Mouse (Mus musculus): Measurements from ENCODE around the gene Sik2.

The Sik2 gene

GRCm38 (mm10) chr9:50867015-50867414 lies 141.9 kb downstream of the Sik2 start:
- no peak for DNase-seq (ENCODE audit: low read depth, low spot score)

GRCm38 (mm10) chr9:50865803-50866202 lies 143.1 kb downstream of the Sik2 start:
- no peak for DNase-seq (ENCODE audit: low read depth, low spot score)

GRCm38 (mm10) chr9:50864877-50865276 lies 144.0 kb downstream of the Sik2 start:
- no peak for DNase-seq (ENCODE audit: low read depth, low spot score)

GRCm38 (mm10) chr9:50863824-50864223 lies 145.0 kb downstream of the Sik2 start:
- DNase-seq (ENCODE audit: low read depth, low spot score), result no peak

GRCm38 (mm10) chr9:50861119-50861839 lies 147.6 kb downstream of the Sik2 start:
- peak; percentile 36 for DNase-seq (ENCODE audit: low read depth, low spot score)

GRCm38 (mm10) chr9:50858681-50859080 lies 150.2 kb downstream of the Sik2 start:
- DNase-seq (ENCODE audit: low read depth, low spot score), result no peak

- no peak for DNase-seq (ENCODE audit: low read depth, low spot score)
Measured at GRCm38 (mm10) chr9:50857082-50857641, 151.7 kb downstream of the Sik2 start.

- DNase-seq (ENCODE audit: low read depth, low spot score), result peak; percentile 40
Measured at GRCm38 (mm10) chr9:50856341-50857081, 152.4 kb downstream of the Sik2 start.

- DNase-seq (ENCODE audit: low read depth, low spot score), result no peak
Measured at GRCm38 (mm10) chr9:50855780-50856179, 153.1 kb downstream of the Sik2 start.

GRCm38 (mm10) chr9:50855133-50855766 lies 153.6 kb downstream of the Sik2 start:
- DNase-seq (ENCODE audit: low read depth, low spot score), result no peak

GRCm38 (mm10) chr9:50854376-50854775 lies 154.5 kb downstream of the Sik2 start:
- DNase-seq (ENCODE audit: low read depth, low spot score), result no peak

- DNase-seq (ENCODE audit: low read depth, low spot score), result no peak
Measured at GRCm38 (mm10) chr9:50852634-50853349, 156.1 kb downstream of the Sik2 start.

- DNase-seq (ENCODE audit: low read depth, low spot score), result peak; percentile 39
Measured at GRCm38 (mm10) chr9:50850713-50851112, 158.2 kb downstream of the Sik2 start.

GRCm38 (mm10) chr9:50850271-50850670 lies 158.6 kb downstream of the Sik2 start:
- DNase-seq (ENCODE audit: low read depth, low spot score), result no peak

GRCm38 (mm10) chr9:50849755-50850154 lies 159.1 kb downstream of the Sik2 start:
- no peak for DNase-seq (ENCODE audit: low read depth, low spot score)

- peak; percentile 89 for DNase-seq (ENCODE audit: low read depth, low spot score)
Measured at GRCm38 (mm10) chr9:50849249-50849648, 159.6 kb downstream of the Sik2 start.

- DNase-seq (ENCODE audit: low read depth, low spot score), result no peak
Measured at GRCm38 (mm10) chr9:50848821-50849220, 160.1 kb downstream of the Sik2 start.

- DNase-seq (ENCODE audit: low read depth, low spot score), result no peak
Measured at GRCm38 (mm10) chr9:50847606-50848368, 161.1 kb downstream of the Sik2 start.

- no peak for DNase-seq (ENCODE audit: low read depth, low spot score)
Measured at GRCm38 (mm10) chr9:50847133-50847532, 161.7 kb downstream of the Sik2 start.

- DNase-seq (ENCODE audit: low read depth, low spot score), result no peak
Measured at GRCm38 (mm10) chr9:50845547-50845946, 163.3 kb downstream of the Sik2 start.

- no peak for DNase-seq (ENCODE audit: low read depth, low spot score)
Measured at GRCm38 (mm10) chr9:50845081-50845480, 163.8 kb downstream of the Sik2 start, which contains the start of gene Ppp2r1b. Gene Ppp2r1b, plus strand, starts transcription at chr9:50845301.
